Mouse (Mus musculus): ENCODE results near the gene Zfp704. TPM values are rescaled to one million over a fixed set of nuclear protein-coding genes. Genes with fewer than 3 reads are reported as not detected.

Zfp704 gene
- polyA plus RNA-seq, 1 experiment from 2014 or later, result 12.6 TPM

GRCm38 (mm10) chr3:9465731-9466130, 144.2 kb downstream of the Zfp704 start:
- 18% methylated on average over 4 of the region's 4 CpGs for WGBS (ENCODE audit: missing documents)
- Histone ChIP-seq H3K79me2 (ENCODE audit: inconsistent target) (no peaks in the 10 kb centered on the region), H3K4me3 (ENCODE audit: inconsistent target) (no peak overlapping the region), H3K27ac (peak overlapping the region; percentile 15; the same call in 1 of the 2 replicates), H3K36me3 (ENCODE audit: inconsistent target) (no peaks in the 10 kb centered on the region)

GRCm38 (mm10) chr3:9461660-9462059, 148.2 kb downstream of the Zfp704 start:
- WGBS (ENCODE audit: missing documents), result 83% methylated on average over 5 of the region's 5 CpGs
- H3K36me3 ChIP-seq (ENCODE audit: inconsistent target), result no peaks in the 10 kb centered on the region
- no peak overlapping the region for H3K4me3 ChIP-seq (ENCODE audit: inconsistent target)
- no peak overlapping the region for H3K27ac ChIP-seq
- H3K79me2 ChIP-seq (ENCODE audit: inconsistent target), result no peaks in the 10 kb centered on the region

GRCm38 (mm10) chr3:9460284-9460683, 149.6 kb downstream of the Zfp704 start:
- H3K4me3 ChIP-seq (ENCODE audit: inconsistent target), result no peak overlapping the region
- WGBS (ENCODE audit: missing documents), result 97% methylated on average over 6 of the region's 6 CpGs
- no peaks in the 10 kb centered on the region for H3K36me3 ChIP-seq (ENCODE audit: inconsistent target)
- H3K27ac ChIP-seq, result no peak overlapping the region
- no peaks in the 10 kb centered on the region for H3K79me2 ChIP-seq (ENCODE audit: inconsistent target)

- WGBS (ENCODE audit: missing documents), result 94% methylated on average over 10 of the region's 10 CpGs
- H3K27ac ChIP-seq, result no peak overlapping the region
- H3K36me3 ChIP-seq (ENCODE audit: inconsistent target), result no peaks in the 10 kb centered on the region; the same call in 1 of the 2 replicates
- H3K79me2 ChIP-seq (ENCODE audit: inconsistent target), result no peaks in the 10 kb centered on the region
- H3K4me3 ChIP-seq (ENCODE audit: inconsistent target), result no peak overlapping the region
Observed at GRCm38 (mm10) chr3:9456380-9456890, 153.4 kb downstream of the Zfp704 start.

GRCm38 (mm10) chr3:9455351-9455750, 154.5 kb downstream of the Zfp704 start:
- Histone ChIP-seq H3K4me3 (ENCODE audit: inconsistent target) (no peak overlapping the region), H3K79me2 (ENCODE audit: inconsistent target) (no peaks in the 10 kb centered on the region), H3K27ac (no peak overlapping the region), H3K36me3 (ENCODE audit: inconsistent target) (no peaks in the 10 kb centered on the region; the same call in 1 of the 2 replicates)
- 87% methylated on average over 5 of the region's 5 CpGs for WGBS (ENCODE audit: missing documents)

GRCm38 (mm10) chr3:9454556-9455330, 155.1 kb downstream of the Zfp704 start:
- H3K36me3 ChIP-seq (ENCODE audit: inconsistent target), result no peaks in the 10 kb centered on the region; the same call in 1 of the 2 replicates
- no peak overlapping the region for H3K27ac ChIP-seq
- no peaks in the 10 kb centered on the region for H3K79me2 ChIP-seq (ENCODE audit: inconsistent target)
- 98% methylated on average over 8 of the region's 8 CpGs for WGBS (ENCODE audit: missing documents)
- no peak overlapping the region for H3K4me3 ChIP-seq (ENCODE audit: inconsistent target)

- Histone ChIP-seq H3K27ac (no peak overlapping the region), H3K36me3 (ENCODE audit: inconsistent target) (peaks cover 16% of the 10 kb centered on the region)
Observed at GRCm38 (mm10) chr3:9450521-9450920, 159.4 kb downstream of the Zfp704 start.

GRCm38 (mm10) chr3:9449261-9450007, 160.5 kb downstream of the Zfp704 start:
- peaks cover 19% of the 10 kb centered on the region for H3K36me3 ChIP-seq (ENCODE audit: inconsistent target)
- H3K79me2 ChIP-seq (ENCODE audit: inconsistent target), result no peaks in the 10 kb centered on the region
- no peak overlapping the region for H3K27ac ChIP-seq
- whole genome bisulfite sequencing (ENCODE audit: missing documents), result 100% methylated on average over 6 of the region's 7 CpGs
- H3K4me3 ChIP-seq (ENCODE audit: inconsistent target), result no peak overlapping the region

More at GRCm38 (mm10) chr3:9450521-9450920, 159.4 kb downstream of the Zfp704 start:
- Histone ChIP-seq H3K79me2 (ENCODE audit: inconsistent target) (no peaks in the 10 kb centered on the region), H3K4me3 (ENCODE audit: inconsistent target) (no peak overlapping the region)
- WGBS (ENCODE audit: missing documents), result 97% methylated on average over 7 of the region's 12 CpGs

GRCm38 (mm10) chr3:9448541-9448940, 161.3 kb downstream of the Zfp704 start:
- peaks cover 24% of the 10 kb centered on the region for H3K36me3 ChIP-seq (ENCODE audit: inconsistent target)
- no peak overlapping the region for H3K4me3 ChIP-seq (ENCODE audit: inconsistent target)
- no peaks in the 10 kb centered on the region for H3K79me2 ChIP-seq (ENCODE audit: inconsistent target)
- 98% methylated on average over 5 of the region's 5 CpGs for WGBS (ENCODE audit: missing documents)
- H3K27ac ChIP-seq, result no peak overlapping the region

- H3K36me3 ChIP-seq (ENCODE audit: inconsistent target), result peaks cover 24% of the 10 kb centered on the region
- H3K4me3 ChIP-seq (ENCODE audit: inconsistent target), result no peak overlapping the region
- no peaks in the 10 kb centered on the region for H3K79me2 ChIP-seq (ENCODE audit: inconsistent target)
- H3K27ac ChIP-seq, result no peak overlapping the region
- WGBS (ENCODE audit: missing documents), result 94% methylated on average over 5 of the region's 5 CpGs
Observed at GRCm38 (mm10) chr3:9444558-9444957, 165.3 kb downstream of the Zfp704 start.

GRCm38 (mm10) chr3:9443981-9444380, 165.9 kb downstream of the Zfp704 start:
- Histone ChIP-seq H3K4me3 (ENCODE audit: inconsistent target) (no peak overlapping the region), H3K27ac (no peak overlapping the region), H3K36me3 (ENCODE audit: inconsistent target) (peaks cover 24% of the 10 kb centered on the region), H3K79me2 (ENCODE audit: inconsistent target) (no peaks in the 10 kb centered on the region)
- 91% methylated on average over 7 of the region's 7 CpGs for WGBS (ENCODE audit: missing documents)

- 94% methylated on average over 2 of the region's 2 CpGs for WGBS (ENCODE audit: missing documents)
- peaks cover 28% of the 10 kb centered on the region for H3K36me3 ChIP-seq (ENCODE audit: inconsistent target)
- H3K79me2 ChIP-seq (ENCODE audit: inconsistent target), result no peaks in the 10 kb centered on the region
- H3K4me3 ChIP-seq (ENCODE audit: inconsistent target), result no peak overlapping the region
- H3K27ac ChIP-seq, result no peak overlapping the region
Observed at GRCm38 (mm10) chr3:9443476-9443875, 166.4 kb downstream of the Zfp704 start.

- 96% methylated on average over 27 of the region's 27 CpGs for WGBS (ENCODE audit: missing documents)
- Histone ChIP-seq H3K79me2 (ENCODE audit: inconsistent target) (no peaks in the 10 kb centered on the region), H3K36me3 (ENCODE audit: inconsistent target) (peaks cover 34% of the 10 kb centered on the region), H3K27ac (no peak overlapping the region), H3K4me3 (ENCODE audit: inconsistent target) (no peak overlapping the region)
Observed at GRCm38 (mm10) chr3:9441566-9442540, 168.0 kb downstream of the Zfp704 start.

- Histone ChIP-seq H3K4me3 (ENCODE audit: inconsistent target) (no peak overlapping the region), H3K79me2 (ENCODE audit: inconsistent target) (no peaks in the 10 kb centered on the region), H3K27ac (no peak overlapping the region), H3K36me3 (ENCODE audit: inconsistent target) (peaks cover 28% of the 10 kb centered on the region)
- WGBS (ENCODE audit: missing documents), result 83% methylated on average over 6 of the region's 6 CpGs
Observed at GRCm38 (mm10) chr3:9440466-9440865, 169.4 kb downstream of the Zfp704 start.
